Mouse (Mus musculus): ENCODE results near the gene Nyap1.

- TF ChIP-seq POLR2A (IDR thresholded peaks at IDR 0.05; ENCODE audit: insufficient read depth, low read length) (no peak), EP300 (IDR thresholded peaks at IDR 0.05; ENCODE audit: insufficient read depth, low read depth, low read length) (no peak)
These were observed 31.3 kb upstream of the Nyap1 start for GRCm38 (mm10) chr5:137772755-137773154.
